13 mouse cellular contexts compared by ENCODE assay signal in genomic region chr3:144428514-144429431, GRCm38 (mm10).
DNase-seq lines count a peak whose midpoint lies in the region; ATAC-seq lines count a peak whose summit lies in the region.
"Had no signal": no experiment of that assay in that cellular context is flagged by ENCODE, and none has a peak within 500 bp of the region (broad histone marks: within the 10 kb centered on the region; RNA-seq: fewer than 3 reads in every experiment).

No protein-coding gene starts in this region.

- no peaks in the 10 kb centered on the region for H3K9me3 ChIP-seq in forebrain, embryonic 11.5 days (ENCODE audit: control insufficient read depth, low read length)
- no peaks in the 10 kb centered on the region for H3K9me3 ChIP-seq in forebrain, embryonic 14.5 days (replicated peaks; ENCODE audit: control insufficient read depth, low read length)
- no peaks in the 10 kb centered on the region for H3K9me3 ChIP-seq in lung, embryonic 16.5 days (ENCODE audit: control insufficient read depth, low read length)
- H3K9me3 ChIP-seq in intestine, embryonic 16.5 days (ENCODE audit: control insufficient read depth, low read length): no peaks in the 10 kb centered on the region
- H3K9me3 ChIP-seq in midbrain, embryonic 15.5 days: no peaks in the 10 kb centered on the region
- H3K9me3 ChIP-seq: heart, embryonic 15.5 days had no signal

- H3K27me3 ChIP-seq in forebrain, embryonic 11.5 days (ENCODE audit: control insufficient read depth, insufficient read depth, low read length): no peaks in the 10 kb centered on the region
- H3K27me3 ChIP-seq in forebrain, embryonic 14.5 days (replicated peaks; ENCODE audit: control insufficient read depth, insufficient read depth, low read length): no peaks in the 10 kb centered on the region
- H3K27me3 ChIP-seq in lung, embryonic 16.5 days (ENCODE audit: control insufficient read depth, insufficient read depth, low read depth, low read length): no peaks in the 10 kb centered on the region
- H3K27me3 ChIP-seq in intestine, embryonic 16.5 days (replicated peaks; ENCODE audit: control insufficient read depth, insufficient read depth, low read length): no peaks in the 10 kb centered on the region
- H3K27me3 ChIP-seq in midbrain, embryonic 15.5 days (replicated peaks): no peaks in the 10 kb centered on the region
- H3K27me3 ChIP-seq: heart, embryonic 15.5 days had no signal

- 0 out of 2 replicates have a peak, but pooled peaks have one; percentile 45 for ATAC-seq in forebrain, embryonic 11.5 days (replicated peaks; ENCODE audit: low FRiP score)
- ATAC-seq in forebrain, embryonic 14.5 days: no peak
- peak; percentile 38; the same call in 1 of the 2 replicates for ATAC-seq in lung, embryonic 16.5 days (ENCODE audit: low read depth)
- peak; percentile 56; the same call in 1 of the 2 replicates for ATAC-seq in intestine, embryonic 16.5 days
- ATAC-seq in midbrain, embryonic 15.5 days (replicated peaks): peak; percentile 82
- ATAC-seq in cerebellum, adult (ENCODE audit: insufficient number of reproducible peaks, low FRiP score, low TSS enrichment): no peak
- ATAC-seq: activated CD4-positive, CD25-positive, alpha-beta regulatory T cell, adult 4 months; liver, postnatal 0 days had no signal

- no peaks in the 10 kb centered on the region for H3K36me3 ChIP-seq in forebrain, embryonic 11.5 days (ENCODE audit: control insufficient read depth, insufficient read depth, low read length)
- H3K36me3 ChIP-seq in forebrain, embryonic 14.5 days (ENCODE audit: control insufficient read depth, insufficient read depth, low read length): peaks cover 5% of the 10 kb centered on the region; the same call in 1 of the 2 replicates
- no peaks in the 10 kb centered on the region for H3K36me3 ChIP-seq in lung, embryonic 16.5 days (ENCODE audit: control insufficient read depth, insufficient read depth, low read length)
- no peaks in the 10 kb centered on the region for H3K36me3 ChIP-seq in intestine, embryonic 16.5 days (ENCODE audit: control insufficient read depth, insufficient read depth, low read length)
- H3K36me3 ChIP-seq in midbrain, embryonic 15.5 days (replicated peaks): no peaks in the 10 kb centered on the region
- H3K36me3 ChIP-seq: heart, embryonic 15.5 days had no signal

- H3K4me1 ChIP-seq in forebrain, embryonic 11.5 days (replicated peaks; ENCODE audit: control insufficient read depth, insufficient read depth, low read length): no peaks in the 10 kb centered on the region
- peaks cover 6% of the 10 kb centered on the region; the same call in 1 of the 2 replicates for H3K4me1 ChIP-seq in forebrain, embryonic 14.5 days (ENCODE audit: control insufficient read depth, insufficient read depth, low read length)
- no peaks in the 10 kb centered on the region for H3K4me1 ChIP-seq in lung, embryonic 16.5 days (replicated peaks; ENCODE audit: control insufficient read depth, insufficient read depth, low read length)
- H3K4me1 ChIP-seq in intestine, embryonic 16.5 days (ENCODE audit: control insufficient read depth, insufficient read depth, low read length): no peaks in the 10 kb centered on the region
- H3K4me1 ChIP-seq in midbrain, embryonic 15.5 days: no peaks in the 10 kb centered on the region
- H3K4me1 ChIP-seq: heart, embryonic 15.5 days had no signal

- no peak overlapping the region for H3K4me2 ChIP-seq in forebrain, embryonic 11.5 days (ENCODE audit: low read depth, low read length, severe bottlenecking)
- no peak overlapping the region for H3K4me2 ChIP-seq in forebrain, embryonic 14.5 days (ENCODE audit: low read length)
- H3K4me2 ChIP-seq in lung, embryonic 16.5 days (ENCODE audit: low read depth, low read length): no peak overlapping the region
- H3K4me2 ChIP-seq in intestine, embryonic 16.5 days (ENCODE audit: low read depth, low read length): no peak overlapping the region
- H3K4me2 ChIP-seq in midbrain, embryonic 15.5 days: no peak overlapping the region
- H3K4me2 ChIP-seq: heart, embryonic 15.5 days had no signal

- no peak for DNase-seq in forebrain, embryonic 11.5 days (ENCODE audit: low spot score)
- no peak for DNase-seq in forebrain, embryonic 14.5 days (ENCODE audit: low spot score)
- no peak for DNase-seq in lung, postnatal 36 days
- no peak for DNase-seq in urinary bladder, adult 2 months (ENCODE audit: low spot score)
- DNase-seq: cerebellum, postnatal 14 days; kidney, adult 18-20 months; liver, postnatal 0 days had no signal

- no peak overlapping the region for H3K9ac ChIP-seq in forebrain, embryonic 11.5 days (ENCODE audit: low read length)
- H3K9ac ChIP-seq in forebrain, embryonic 14.5 days (ENCODE audit: low read length): no peak overlapping the region
- no peak overlapping the region for H3K9ac ChIP-seq in lung, embryonic 16.5 days (ENCODE audit: low read length)
- H3K9ac ChIP-seq in intestine, embryonic 16.5 days (ENCODE audit: low read depth, low read length): no peak overlapping the region
- H3K9ac ChIP-seq in midbrain, embryonic 15.5 days: no peak overlapping the region
- H3K9ac ChIP-seq: heart, embryonic 15.5 days; liver, postnatal 0 days had no signal

- H3K4me3 ChIP-seq in forebrain, embryonic 11.5 days (ENCODE audit: low read depth, low read length): no peak overlapping the region
- no peak overlapping the region for H3K4me3 ChIP-seq in forebrain, embryonic 14.5 days (ENCODE audit: low read depth, low read length)
- no peak overlapping the region for H3K4me3 ChIP-seq in lung, embryonic 16.5 days (ENCODE audit: low read length)
- no peak overlapping the region for H3K4me3 ChIP-seq in intestine, embryonic 16.5 days (ENCODE audit: low read length)
- no peak overlapping the region for H3K4me3 ChIP-seq in midbrain, embryonic 15.5 days
- H3K4me3 ChIP-seq: heart, embryonic 15.5 days had no signal

- 79% methylated on average over 8 of the region's 8 CpGs for WGBS in forebrain, embryonic 11.5 days
- WGBS in forebrain, embryonic 14.5 days: 75% methylated on average over 8 of the region's 8 CpGs
- 66% methylated on average over 8 of the region's 8 CpGs for WGBS in lung, embryonic 16.5 days
- WGBS in intestine, embryonic 16.5 days: 72% methylated on average over 8 of the region's 8 CpGs
- WGBS in midbrain, embryonic 15.5 days: 26% methylated on average over 8 of the region's 8 CpGs

- no peak overlapping the region for H3K27ac ChIP-seq in forebrain, embryonic 11.5 days (ENCODE audit: low read depth, low read length)
- no peak overlapping the region for H3K27ac ChIP-seq in forebrain, embryonic 14.5 days (ENCODE audit: low read depth, low read length)
- no peak overlapping the region for H3K27ac ChIP-seq in lung, embryonic 16.5 days (ENCODE audit: low read length)
- H3K27ac ChIP-seq in intestine, embryonic 16.5 days (ENCODE audit: low read length): no peak overlapping the region
- peak overlapping the region; percentile 55 for H3K27ac ChIP-seq in midbrain, embryonic 15.5 days
- H3K27ac ChIP-seq: heart, embryonic 15.5 days had no signal

Comparison
In these comparisons a context has a peak if more than half of its experiments do, and no peak if none do; other contexts are left out.
1. ATAC-seq: peak in forebrain, embryonic 11.5 days (single experiment), lung, embryonic 16.5 days (single experiment), intestine, embryonic 16.5 days (single experiment) and midbrain, embryonic 15.5 days (single experiment); none in forebrain, embryonic 14.5 days (single experiment) and cerebellum, adult (single experiment).